Mouse (Mus musculus) olfactory bulb, adult 2 months (tissue): Measurements from ENCODE around the gene Smpd2.

Experiments used
- CTCF ChIP-seq: fragments of 200-500 bp; IDR thresholded peaks from 2 replicates; pipeline ENCODE4 v1.5.1; 2012; ENCODE audit warnings: low read depth, mild to moderate bottlenecking, low read length, moderate library complexity; ENCODE audit not compliant: insufficient read depth
- POLR2A ChIP-seq: fragments of 200-500 bp; IDR thresholded peaks from 2 replicates; pipeline ENCODE4 v1.6.1; 2012; ENCODE audit warnings: mild to moderate bottlenecking, low read depth, low read length, moderate library complexity; ENCODE audit not compliant: insufficient read depth

DNA sequence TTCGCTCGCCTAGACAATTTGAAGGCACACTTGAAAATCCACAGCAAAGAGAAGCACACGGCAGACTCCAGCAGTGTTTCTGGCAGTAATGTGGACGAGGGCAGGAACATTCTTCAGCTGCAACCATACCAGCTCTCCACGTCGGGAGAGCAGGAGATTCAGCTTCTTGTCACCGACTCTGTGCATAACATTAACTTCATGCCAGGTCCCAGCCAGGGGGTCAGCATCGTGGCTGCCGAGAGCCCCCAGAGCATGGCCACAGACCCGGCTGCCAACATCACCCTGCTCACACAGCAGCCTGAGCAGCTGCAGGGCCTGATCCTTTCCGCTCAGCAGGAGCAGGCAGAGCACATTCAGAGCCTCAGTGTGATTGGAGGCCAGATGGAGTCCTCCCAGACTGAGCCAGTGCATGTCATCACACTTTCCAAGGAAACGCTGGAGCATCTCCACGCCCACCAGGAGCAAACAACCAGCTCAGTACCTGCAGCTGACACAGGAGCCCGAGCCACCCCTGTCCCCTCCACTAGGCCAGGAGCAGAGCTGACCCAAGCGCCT, 25.7 kb downstream of the Smpd2 start:
- TF ChIP-seq POLR2A (no peak), CTCF (no peak)
